Mouse (Mus musculus): ENCODE data around the gene St6gal1. TPM values are rescaled to one million over a fixed set of nuclear protein-coding genes. Genes with fewer than 3 reads are reported as not detected.

Gene St6gal1
- polyA plus RNA-seq, 1 experiment from 2014 or later: 29.1 TPM

DNA sequence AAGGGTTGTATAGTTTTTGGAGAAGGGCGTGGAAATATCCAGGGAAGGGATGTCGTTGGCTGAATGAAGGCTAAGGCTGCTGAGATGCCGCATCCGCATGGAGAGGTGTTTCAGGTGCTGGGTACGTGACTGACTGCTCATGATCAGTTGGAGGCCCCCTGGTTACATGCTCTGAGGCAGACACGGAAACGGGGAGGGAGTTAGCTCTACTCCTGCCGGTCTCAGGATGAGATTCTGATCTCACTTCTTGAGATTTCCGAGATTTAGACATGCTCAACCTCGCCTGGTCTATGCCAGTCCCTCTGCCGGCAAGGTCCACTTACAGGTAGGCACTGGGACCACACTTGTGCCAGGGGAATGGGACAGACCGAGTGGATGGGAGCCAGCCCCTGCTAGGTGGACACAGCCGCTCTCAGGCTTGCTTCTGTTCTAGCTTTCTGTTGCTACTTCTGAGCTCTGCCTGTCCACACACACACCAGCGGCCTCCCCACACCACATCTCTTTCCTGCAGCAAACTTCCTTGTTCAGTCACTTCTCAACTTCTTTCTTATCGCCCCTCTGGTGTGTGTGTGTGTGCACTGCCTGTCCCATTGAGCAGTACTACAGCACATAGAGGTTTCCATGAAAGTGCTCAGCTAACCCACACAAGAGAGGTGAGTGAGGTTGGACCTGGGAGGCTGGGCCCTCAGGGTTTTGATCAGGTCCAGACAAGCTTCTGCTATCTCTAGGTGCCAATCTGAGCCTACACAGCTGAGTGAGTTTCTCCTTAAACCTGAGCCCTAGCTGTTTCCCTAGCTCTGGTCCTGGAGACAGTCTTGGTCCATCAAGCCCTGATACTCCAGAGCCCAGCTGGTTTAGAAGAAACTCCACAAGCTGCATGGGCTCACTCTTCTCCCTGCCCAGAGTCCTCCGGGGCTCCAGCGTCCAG is 44.8 kb downstream of the St6gal1 start:
- Histone ChIP-seq H3K4me3 (ENCODE audit: low read depth, low read length) (no peak overlapping the region), H3K36me3 (ENCODE audit: control insufficient read depth, insufficient read depth, low read length) (no peaks in the 10 kb centered on the region), H3K9ac (ENCODE audit: low read length) (no peak overlapping the region), H3K4me1 (ENCODE audit: control insufficient read depth, insufficient read depth, low read length) (peaks cover 18% of the 10 kb centered on the region), H3K27me3 (ENCODE audit: control insufficient read depth, insufficient read depth, low read length) (no peaks in the 10 kb centered on the region), H3K27ac (replicated peaks; ENCODE audit: low read depth, low read length) (peak overlapping the region; percentile 73), H3K4me2 (ENCODE audit: low read depth, severe bottlenecking) (no peak overlapping the region), H3K9me3 (ENCODE audit: control insufficient read depth, low read length) (no peaks in the 10 kb centered on the region)
- ATAC-seq (ENCODE audit: insufficient number of reproducible peaks, low FRiP score, low TSS enrichment, low read depth) (no peak), DNase-seq (ENCODE audit: low spot score) (no peak)
- WGBS: 83% methylated on average over 17 of the region's 17 CpGs

DNA sequence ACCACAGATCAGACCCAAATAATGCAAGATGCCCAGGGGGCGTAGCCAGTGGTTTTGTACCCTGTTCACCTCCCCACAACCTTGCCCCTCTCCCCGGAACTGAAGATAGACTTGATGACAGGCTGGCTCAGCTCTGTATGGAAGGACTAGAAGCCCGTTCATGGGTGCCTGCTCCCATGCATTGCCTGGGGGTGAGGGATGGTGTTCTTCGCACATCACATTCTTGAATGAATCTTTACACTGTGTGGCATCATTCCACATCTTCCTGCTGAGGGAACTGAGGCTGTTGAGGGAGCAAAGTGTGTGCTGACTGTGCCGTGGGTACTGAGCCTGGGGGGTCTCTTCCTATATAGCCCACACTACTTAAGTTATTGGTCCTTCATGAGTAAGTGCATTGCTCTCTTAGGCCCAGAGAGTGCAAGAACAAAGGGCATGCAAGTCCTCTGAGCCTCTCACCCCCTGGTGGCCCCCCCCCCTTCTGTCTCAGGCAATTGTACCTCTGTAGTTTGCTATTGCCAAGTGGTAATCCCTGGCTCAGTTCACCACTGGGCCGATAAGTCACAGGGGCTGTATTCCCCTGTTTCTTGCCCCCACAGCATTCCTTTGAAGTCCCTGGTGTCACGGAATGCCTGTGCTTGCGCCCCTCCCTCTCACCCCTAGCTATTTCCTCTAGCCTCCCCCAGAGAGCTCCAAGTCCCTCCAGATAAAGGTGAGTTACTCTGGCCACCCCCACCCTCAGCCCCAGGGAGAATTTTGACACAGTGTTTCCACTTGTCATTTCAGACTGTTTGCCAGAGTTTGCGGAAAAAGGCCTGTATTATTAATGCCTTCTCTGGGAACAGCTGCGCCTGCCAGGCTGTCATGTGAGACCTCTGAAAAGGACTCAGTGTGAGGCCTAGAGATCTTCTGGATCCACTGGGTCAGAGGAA is 45.7 kb downstream of the St6gal1 start:
- H3K4me1 ChIP-seq (ENCODE audit: control insufficient read depth, insufficient read depth, low read length): peaks cover 18% of the 10 kb centered on the region
- H3K9ac ChIP-seq (ENCODE audit: low read length): no peak overlapping the region
- DNase-seq (ENCODE audit: low spot score): peak; percentile 62
- peak overlapping the region; percentile 73 for H3K27ac ChIP-seq (replicated peaks; ENCODE audit: low read depth, low read length)
- ATAC-seq (ENCODE audit: insufficient number of reproducible peaks, low FRiP score, low TSS enrichment, low read depth): peak; percentile 85
- no peaks in the 10 kb centered on the region for H3K27me3 ChIP-seq (ENCODE audit: control insufficient read depth, insufficient read depth, low read length)
- no peak overlapping the region for H3K4me2 ChIP-seq (ENCODE audit: low read depth, severe bottlenecking)
- no peak overlapping the region for H3K4me3 ChIP-seq (ENCODE audit: low read depth, low read length)
- no peaks in the 10 kb centered on the region for H3K36me3 ChIP-seq (ENCODE audit: control insufficient read depth, insufficient read depth, low read length)
- H3K9me3 ChIP-seq (ENCODE audit: control insufficient read depth, low read length): no peaks in the 10 kb centered on the region
- 20% methylated on average over 10 of the region's 10 CpGs for WGBS

DNA sequence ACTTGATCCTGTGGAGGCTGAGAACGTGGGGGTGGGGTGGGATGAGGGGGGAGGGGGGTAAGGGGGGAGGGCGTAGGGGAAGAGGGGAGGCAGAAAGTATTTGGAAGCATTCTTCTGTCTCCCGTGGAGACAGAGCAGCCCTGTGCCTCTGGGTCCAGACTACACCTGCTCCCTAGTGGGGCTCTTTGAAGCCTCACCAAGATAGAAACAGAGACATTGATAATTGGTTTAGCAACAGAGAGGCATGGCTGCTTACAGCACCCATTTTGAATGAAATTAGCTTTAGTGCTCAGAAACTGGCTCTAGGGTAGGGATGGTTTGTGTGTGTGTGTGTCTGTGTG is 46.3 kb downstream of the St6gal1 start:
- Histone ChIP-seq H3K36me3 (ENCODE audit: control insufficient read depth, insufficient read depth, low read length) (no peaks in the 10 kb centered on the region), H3K4me2 (ENCODE audit: low read depth, severe bottlenecking) (no peak overlapping the region), H3K9me3 (ENCODE audit: control insufficient read depth, low read length) (no peaks in the 10 kb centered on the region), H3K27me3 (ENCODE audit: control insufficient read depth, insufficient read depth, low read length) (no peaks in the 10 kb centered on the region), H3K27ac (replicated peaks; ENCODE audit: low read depth, low read length) (peak overlapping the region; percentile 73), H3K4me1 (ENCODE audit: control insufficient read depth, insufficient read depth, low read length) (peaks cover 18% of the 10 kb centered on the region), H3K9ac (ENCODE audit: low read length) (no peak overlapping the region), H3K4me3 (ENCODE audit: low read depth, low read length) (no peak overlapping the region)
- DNase-seq (ENCODE audit: low spot score) (no peak), ATAC-seq (ENCODE audit: insufficient number of reproducible peaks, low FRiP score, low TSS enrichment, low read depth) (no peak)
- 4% methylated on average over 2 of the region's 3 CpGs for WGBS

DNA sequence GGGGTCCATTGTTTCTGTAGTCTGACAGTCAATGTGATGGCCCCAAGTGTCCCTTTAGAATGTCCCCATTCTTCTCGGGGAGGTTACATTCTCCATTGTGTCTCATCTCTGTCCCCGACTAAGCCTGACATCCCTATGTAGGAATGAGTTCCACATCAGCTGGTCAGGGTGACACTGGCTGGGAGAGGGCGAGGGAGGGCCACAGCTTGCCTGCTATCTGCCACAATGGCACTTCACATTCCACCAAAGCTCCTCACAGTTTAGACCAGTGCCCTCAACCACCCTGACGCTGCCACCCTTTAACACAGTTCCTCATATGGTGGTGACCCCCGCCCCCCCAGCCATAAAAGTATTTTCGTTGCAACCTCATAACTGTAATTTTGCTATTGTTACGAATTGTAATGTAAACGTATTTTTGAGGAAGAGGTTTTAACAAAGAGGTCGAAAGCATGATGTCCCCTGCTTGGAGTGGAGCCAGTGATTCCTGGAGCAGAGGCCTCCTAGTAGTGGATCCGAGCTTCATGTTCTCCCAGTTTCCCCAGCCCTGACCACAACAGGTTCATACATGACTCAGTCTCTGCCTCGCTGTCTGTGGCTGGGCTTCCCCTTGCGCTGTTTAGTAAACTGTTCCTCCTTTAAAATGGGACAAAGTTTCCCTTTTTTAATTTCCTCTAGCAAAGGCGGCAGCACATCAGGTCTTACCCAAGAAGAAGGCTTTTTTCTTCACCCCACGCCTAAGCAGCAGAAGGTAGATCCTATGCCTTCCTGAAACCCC is 47.4 kb downstream of the St6gal1 start:
- ATAC-seq (ENCODE audit: insufficient number of reproducible peaks, low FRiP score, low TSS enrichment, low read depth): no peak
- Histone ChIP-seq H3K27ac (replicated peaks; ENCODE audit: low read depth, low read length) (no peak overlapping the region), H3K4me1 (ENCODE audit: control insufficient read depth, insufficient read depth, low read length) (peaks cover 18% of the 10 kb centered on the region), H3K36me3 (ENCODE audit: control insufficient read depth, insufficient read depth, low read length) (no peaks in the 10 kb centered on the region), H3K4me3 (ENCODE audit: low read depth, low read length) (no peak overlapping the region), H3K9me3 (ENCODE audit: control insufficient read depth, low read length) (no peaks in the 10 kb centered on the region), H3K9ac (ENCODE audit: low read length) (no peak overlapping the region), H3K27me3 (ENCODE audit: control insufficient read depth, insufficient read depth, low read length) (no peaks in the 10 kb centered on the region), H3K4me2 (ENCODE audit: low read depth, severe bottlenecking) (no peak overlapping the region)
- DNase-seq (ENCODE audit: low spot score): no peak
- WGBS: 82% methylated on average over 14 of the region's 14 CpGs

DNA sequence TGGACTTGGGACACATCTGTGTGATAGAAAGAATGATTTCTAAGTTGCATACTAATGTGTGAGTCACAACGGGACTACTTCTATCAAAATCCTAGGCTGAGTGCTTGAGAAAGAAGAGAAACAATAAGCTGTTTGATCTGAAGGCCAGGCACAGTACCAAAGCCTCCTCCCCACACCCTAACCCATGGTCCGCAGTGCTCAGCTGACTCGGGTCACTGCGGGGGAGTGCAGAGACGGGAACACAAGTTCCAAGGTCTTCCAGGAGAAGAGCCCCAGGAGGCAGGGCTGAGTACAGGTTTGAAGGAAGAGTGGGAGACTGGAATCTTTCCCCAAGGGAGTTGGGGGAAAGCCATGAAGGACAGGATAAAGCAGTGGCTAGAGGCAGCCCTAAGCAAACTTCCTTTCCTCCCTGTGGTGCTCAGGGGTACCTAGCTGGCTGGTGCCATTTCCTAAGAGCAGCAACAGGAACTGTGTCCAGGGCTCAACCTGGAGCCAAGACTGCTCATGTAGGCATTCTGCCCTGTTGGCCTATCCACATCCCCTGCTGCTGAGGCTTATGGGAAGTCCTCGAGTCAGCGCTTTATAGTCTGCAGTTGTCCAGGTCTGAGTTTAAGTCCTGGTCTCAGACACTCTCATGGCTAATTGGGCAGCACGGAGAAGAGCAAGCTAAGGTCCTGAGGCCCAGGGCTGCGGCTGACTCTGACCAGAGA is 48.1 kb downstream of the St6gal1 start:
- Histone ChIP-seq H3K27me3 (ENCODE audit: control insufficient read depth, insufficient read depth, low read length) (no peaks in the 10 kb centered on the region), H3K27ac (replicated peaks; ENCODE audit: low read depth, low read length) (no peak overlapping the region)

DNA sequence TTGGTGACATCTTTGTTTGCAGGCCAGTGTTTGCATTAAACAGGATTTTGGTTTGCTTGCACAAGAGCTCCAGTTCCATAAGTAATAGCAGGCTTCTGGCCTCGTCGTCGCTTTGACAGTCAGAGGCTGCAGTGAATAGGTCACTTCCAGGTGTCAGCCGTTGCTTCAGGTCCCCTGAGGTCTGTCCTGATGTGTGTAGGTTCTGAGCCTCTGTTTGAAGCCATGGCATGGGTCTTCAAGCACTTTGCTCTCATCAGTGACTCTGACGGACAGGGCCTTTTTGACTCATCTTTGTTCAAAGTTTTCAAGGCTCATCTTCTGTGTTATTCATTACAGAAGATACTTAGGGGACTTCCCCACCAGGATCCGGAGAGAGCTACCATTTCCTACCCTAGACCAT is 49.5 kb downstream of the St6gal1 start:
- Histone ChIP-seq H3K9me3 (ENCODE audit: control insufficient read depth, low read length) (no peaks in the 10 kb centered on the region), H3K4me3 (ENCODE audit: low read depth, low read length) (no peak overlapping the region), H3K27me3 (ENCODE audit: control insufficient read depth, insufficient read depth, low read length) (no peaks in the 10 kb centered on the region), H3K36me3 (ENCODE audit: control insufficient read depth, insufficient read depth, low read length) (no peaks in the 10 kb centered on the region), H3K4me1 (ENCODE audit: control insufficient read depth, insufficient read depth, low read length) (peaks cover 18% of the 10 kb centered on the region), H3K9ac (ENCODE audit: low read length) (no peak overlapping the region), H3K4me2 (ENCODE audit: low read depth, severe bottlenecking) (no peak overlapping the region), H3K27ac (replicated peaks; ENCODE audit: low read depth, low read length) (no peak overlapping the region)
- WGBS: 69% methylated on average over 6 of the region's 6 CpGs
- no peak for ATAC-seq (ENCODE audit: insufficient number of reproducible peaks, low FRiP score, low TSS enrichment, low read depth)
- DNase-seq (ENCODE audit: low spot score): no peak

More for the DNA sequence above, 48.1 kb downstream of the St6gal1 start:
- DNase-seq (ENCODE audit: low spot score): no peak
- 75% methylated on average over 9 of the region's 9 CpGs for WGBS
- no peaks in the 10 kb centered on the region for H3K9me3 ChIP-seq (ENCODE audit: control insufficient read depth, low read length)
- ATAC-seq (ENCODE audit: insufficient number of reproducible peaks, low FRiP score, low TSS enrichment, low read depth): no peak
- no peaks in the 10 kb centered on the region for H3K36me3 ChIP-seq (ENCODE audit: control insufficient read depth, insufficient read depth, low read length)
- no peak overlapping the region for H3K4me2 ChIP-seq (ENCODE audit: low read depth, severe bottlenecking)
- H3K4me3 ChIP-seq (ENCODE audit: low read depth, low read length): no peak overlapping the region
- H3K9ac ChIP-seq (ENCODE audit: low read length): no peak overlapping the region
- peaks cover 18% of the 10 kb centered on the region for H3K4me1 ChIP-seq (ENCODE audit: control insufficient read depth, insufficient read depth, low read length)

DNA sequence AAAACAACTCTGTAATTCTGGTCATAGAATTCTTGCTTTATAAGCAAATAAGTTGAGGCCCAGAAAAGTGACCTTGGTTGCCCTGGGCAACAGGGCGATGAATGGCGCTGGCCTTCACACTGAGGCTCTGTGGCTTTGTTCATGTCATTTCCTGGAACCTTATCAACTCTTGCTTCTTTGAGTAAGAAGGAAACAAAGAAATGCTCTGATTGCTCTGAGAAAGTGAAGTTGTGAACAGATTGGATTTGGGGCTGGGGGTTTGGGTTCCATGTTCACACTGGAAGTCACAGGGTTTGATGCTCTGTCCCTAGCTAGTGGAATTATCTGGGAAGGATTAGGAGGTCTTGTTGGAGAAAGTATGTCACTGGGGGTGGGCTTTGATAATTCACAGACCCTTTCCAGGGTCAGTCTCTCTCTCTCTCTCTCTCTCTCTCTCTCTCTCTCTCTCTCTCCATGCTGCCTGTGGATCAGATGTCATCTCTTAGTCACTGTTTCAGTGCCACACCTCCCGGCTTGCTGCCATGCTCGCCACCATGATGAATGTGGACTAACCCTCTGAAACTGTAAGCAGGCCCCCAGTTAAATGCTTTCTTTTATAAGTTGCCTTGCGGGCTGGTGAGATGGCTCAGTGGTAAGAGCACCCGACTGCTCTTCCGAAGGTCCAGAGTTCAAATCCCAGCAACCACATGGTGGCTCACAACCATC is 50.2 kb downstream of the St6gal1 start:
- 91% methylated on average over 7 of the region's 7 CpGs for WGBS
- ATAC-seq (ENCODE audit: insufficient number of reproducible peaks, low FRiP score, low TSS enrichment, low read depth): no peak
- no peak overlapping the region for H3K4me2 ChIP-seq (ENCODE audit: low read depth, severe bottlenecking)
- H3K27me3 ChIP-seq (ENCODE audit: control insufficient read depth, insufficient read depth, low read length): no peaks in the 10 kb centered on the region
- no peak overlapping the region for H3K27ac ChIP-seq (replicated peaks; ENCODE audit: low read depth, low read length)
- no peaks in the 10 kb centered on the region for H3K9me3 ChIP-seq (ENCODE audit: control insufficient read depth, low read length)
- no peak overlapping the region for H3K9ac ChIP-seq (ENCODE audit: low read length)
- H3K4me3 ChIP-seq (ENCODE audit: low read depth, low read length): no peak overlapping the region
- DNase-seq (ENCODE audit: low spot score): no peak
- H3K36me3 ChIP-seq (ENCODE audit: control insufficient read depth, insufficient read depth, low read length): no peaks in the 10 kb centered on the region
- peaks cover 16% of the 10 kb centered on the region for H3K4me1 ChIP-seq (ENCODE audit: control insufficient read depth, insufficient read depth, low read length)

Measured in limb, embryonic 11.5 days (tissue).